Mouse (Mus musculus) forebrain, postnatal 0 days (tissue): ENCODE measurements at regions not wholly inside any gene's neighbourhood (a gene's known extent, or its start where the extent isn't known, plus 50 kb on each side); places are given as distances from the start of the nearest gene placed in this dataset.
"Not testable (repeated sequence)": the region's sequence is repeated elsewhere in the genome, so short reads cannot be mapped to it uniquely, and the experiment has no call there.

ENCODE experiments used
- ATAC-seq: fragments of 200-750 bp; cut with Nextera tagmentation; 2 replicates; pipeline ENCODE4 v1.8.0; 2017; ENCODE audit warnings: mild to moderate bottlenecking, moderate library complexity
- DNase-seq: peaks from one replicate; pipeline ENCODE4 v3.0.0-alpha.2; 2015
- H3K27ac ChIP-seq: fragments of 300-500 bp; sonication (generic); 2 replicates; pipeline ENCODE4 v1.5.1; 2014; ENCODE audit warnings: low read depth, mild to moderate bottlenecking, antibody characterized with exemption, low read length, moderate library complexity, mixed read lengths
- H3K27me3 ChIP-seq: fragments of 300-500 bp; sonication (generic); 2 replicates; pipeline ENCODE4 v1.6.1; 2014; ENCODE audit warnings: mild to moderate bottlenecking, low read length, mixed read lengths; ENCODE audit not compliant: insufficient read depth
- H3K36me3 ChIP-seq: fragments of 300-500 bp; sonication (generic); 2 replicates; pipeline ENCODE4 v1.6.1; 2014; ENCODE audit warnings: mild to moderate bottlenecking, moderate library complexity; ENCODE audit not compliant: insufficient read depth
- H3K4me1 ChIP-seq: fragments of 300-500 bp; sonication (generic); 2 replicates; pipeline ENCODE4 v1.6.1; 2014; ENCODE audit warnings: antibody characterized with exemption; ENCODE audit not compliant: insufficient read depth
- H3K4me2 ChIP-seq: fragments of 300-500 bp; sonication (generic); 2 replicates; pipeline ENCODE4 v1.6.1; 2014; ENCODE audit warnings: low read depth, mild to moderate bottlenecking, moderate library complexity
- H3K4me3 ChIP-seq: fragments of 300-500 bp; sonication (generic); 2 replicates; pipeline ENCODE4 v1.5.1; 2014; ENCODE audit warnings: low read depth, low read length, mixed read lengths
- H3K9ac ChIP-seq: fragments of 300-500 bp; sonication (generic); 2 replicates; pipeline ENCODE4 v1.6.1; 2014; ENCODE audit warnings: mild to moderate bottlenecking
- H3K9me3 ChIP-seq: fragments of 300-500 bp; sonication (generic); 2 replicates; pipeline ENCODE4 v1.6.1; 2016; ENCODE audit warnings: low read length
- CTCF ChIP-seq: sonication (generic); IDR thresholded peaks from 2 replicates; pipeline ENCODE4 v1.5.1; 2016; ENCODE audit warnings: antibody characterized with exemption, control low read depth, low read depth
- WGBS: fragments of 180-500 bp; shearing (Covaris S2); extraction: QIAGEN DNeasy Blood & Tissue Kit; methylation state at CpG from one replicate; pipeline ENCODE4 v1.1.7; 2014; 5-methylcytosine and 5-hydroxymethylcytosine counted together

DNA sequence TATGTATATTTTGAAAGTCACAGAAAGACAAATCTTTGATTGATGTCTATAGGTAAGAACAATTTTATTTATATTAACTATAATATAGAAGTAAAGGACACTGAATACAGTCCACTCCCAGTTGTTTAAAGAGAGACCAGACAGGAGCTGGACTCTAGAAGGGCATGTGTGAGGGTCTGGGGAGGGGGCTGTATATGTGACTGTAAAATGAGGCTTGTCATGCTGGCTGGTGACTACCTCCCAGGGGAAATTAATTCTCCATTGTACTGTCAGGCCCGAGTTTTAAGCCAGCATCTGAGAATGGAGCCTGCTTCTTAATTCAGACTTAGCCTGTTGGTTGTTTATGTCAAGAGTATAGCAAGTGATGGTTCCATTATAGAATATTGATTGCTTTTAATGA lies 261.4 kb upstream of the Api5 start:
- Histone ChIP-seq H3K4me2 (no peak overlapping the region), H3K4me3 (no peak overlapping the region), H3K27ac (no peak overlapping the region), H3K36me3 (no peaks in the 10 kb centered on the region), H3K9ac (no peak overlapping the region), H3K27me3 (no peaks in the 10 kb centered on the region), H3K4me1 (no peaks in the 10 kb centered on the region), H3K9me3 (no peaks in the 10 kb centered on the region)
- no peak for TF ChIP-seq CTCF
- ATAC-seq (no peak), DNase-seq (no peak)
- 26% methylated on average over 1 of the region's 1 CpGs for WGBS

DNA sequence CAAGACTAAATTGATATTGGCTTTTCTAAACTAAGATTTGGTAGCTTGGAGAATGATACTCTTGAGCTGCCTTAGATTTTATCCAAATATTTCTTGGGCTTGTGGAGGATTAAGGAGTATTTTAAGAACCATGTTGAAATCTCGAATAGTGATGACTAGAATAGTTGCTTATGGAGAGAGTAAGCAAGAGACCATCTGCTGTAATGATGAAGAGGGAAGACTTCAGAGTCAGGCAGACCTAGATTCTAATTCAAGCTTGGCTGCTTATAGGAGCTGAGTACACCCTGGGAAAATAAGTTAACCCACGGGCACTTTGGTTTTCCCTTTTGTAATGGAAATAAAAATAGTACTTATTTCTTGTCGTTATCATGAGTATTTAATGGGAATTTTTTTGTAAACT lies 257.3 kb upstream of the Api5 start:
- Histone ChIP-seq H3K27ac (no peak overlapping the region), H3K9me3 (no peaks in the 10 kb centered on the region), H3K9ac (no peak overlapping the region), H3K4me1 (no peaks in the 10 kb centered on the region), H3K27me3 (no peaks in the 10 kb centered on the region), H3K4me2 (no peak overlapping the region), H3K36me3 (no peaks in the 10 kb centered on the region), H3K4me3 (no peak overlapping the region)
- DNase-seq: no peak
- WGBS: 45% methylated on average over 3 of the region's 3 CpGs
- TF ChIP-seq CTCF: no peak
- ATAC-seq: no peak

DNA sequence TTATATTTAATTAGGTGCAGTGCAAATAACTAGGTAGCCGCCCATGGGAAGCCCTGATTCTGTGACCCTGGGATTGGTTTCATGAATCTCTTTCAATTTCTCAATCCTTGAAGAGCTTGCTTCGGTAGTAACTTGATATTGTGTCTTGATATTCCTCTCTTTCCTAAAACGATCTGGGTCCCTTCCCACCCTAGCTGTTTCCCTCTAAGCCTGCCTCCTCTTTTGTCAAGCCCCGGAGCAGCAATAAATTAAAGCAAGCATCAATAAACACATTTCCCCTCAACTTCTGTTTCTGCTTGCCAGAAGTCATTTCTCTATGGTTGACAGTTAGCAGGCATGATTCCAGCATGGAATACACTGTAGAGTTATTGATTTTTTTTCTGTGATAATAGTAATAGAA lies 252.6 kb upstream of the Api5 start:
- H3K36me3 ChIP-seq: no peaks in the 10 kb centered on the region
- H3K9ac ChIP-seq: no peak overlapping the region
- no peak for TF ChIP-seq CTCF
- no peak overlapping the region for H3K27ac ChIP-seq
- DNase-seq (no peak), ATAC-seq (no peak; the same call in 1 of the 2 replicates)
- H3K4me2 ChIP-seq: no peak overlapping the region
- no peak overlapping the region for H3K4me3 ChIP-seq
- H3K4me1 ChIP-seq: no peaks in the 10 kb centered on the region
- no peaks in the 10 kb centered on the region for H3K27me3 ChIP-seq
- WGBS: 40% methylated on average over 4 of the region's 4 CpGs
- no peaks in the 10 kb centered on the region for H3K9me3 ChIP-seq

DNA sequence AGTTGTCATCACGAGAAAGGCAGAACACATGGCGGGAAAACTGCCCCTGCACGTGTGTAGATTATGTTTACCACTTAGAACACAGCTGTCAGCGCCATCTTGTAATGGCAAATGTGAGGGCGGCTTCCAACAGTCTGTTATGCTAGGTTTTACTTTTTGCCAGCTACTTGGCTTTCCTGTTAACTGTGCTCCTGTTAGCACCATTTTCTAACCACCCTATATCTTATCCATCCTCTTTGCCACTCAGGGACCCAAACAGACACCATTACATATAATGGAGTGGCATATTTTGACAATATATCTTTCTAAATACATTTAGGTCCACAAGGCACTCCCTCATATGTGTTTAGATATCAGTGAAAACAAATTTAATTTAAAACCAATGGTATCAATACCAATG lies 247.7 kb upstream of the Api5 start:
- not testable (repeated sequence) for H3K4me2 ChIP-seq, H3K9ac ChIP-seq, H3K36me3 ChIP-seq, H3K4me3 ChIP-seq, H3K27me3 ChIP-seq, DNase-seq, ATAC-seq, H3K27ac ChIP-seq, H3K4me1 ChIP-seq, H3K9me3 ChIP-seq
- WGBS: 98% methylated on average over 2 of the region's 5 CpGs

DNA sequence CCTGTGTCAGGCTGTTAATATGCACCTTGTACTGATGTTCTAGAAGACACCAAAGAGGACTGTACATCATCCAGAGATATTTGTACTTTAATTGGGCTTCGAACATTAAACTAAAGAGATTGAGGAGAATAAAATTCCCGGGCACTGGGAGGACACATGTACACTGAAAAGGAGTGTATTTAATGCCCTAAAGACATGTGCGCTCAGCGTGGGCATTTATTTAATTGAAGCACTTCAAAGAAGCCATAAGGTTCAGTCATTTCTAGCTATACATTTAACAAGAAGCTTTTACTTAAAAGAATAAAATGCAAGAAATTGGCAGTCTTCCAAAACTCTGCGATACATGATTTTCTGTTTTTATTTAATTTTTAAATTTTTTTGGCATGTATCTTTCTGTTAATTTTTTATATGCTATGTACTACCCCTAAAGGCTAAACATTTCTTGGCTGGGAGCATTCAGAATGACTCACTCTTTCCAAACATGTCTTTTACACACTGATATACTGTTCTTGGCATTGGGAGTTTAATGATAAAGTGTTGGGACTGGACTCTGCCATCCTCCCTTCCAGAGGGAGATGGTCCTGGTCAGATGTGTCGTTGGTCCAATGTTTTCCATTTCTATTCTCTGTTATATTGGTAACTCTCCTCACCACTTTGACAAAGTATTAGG lies 242.3 kb upstream of the Api5 start:
- H3K4me2 ChIP-seq: no peak overlapping the region
- WGBS: 80% methylated on average over 6 of the region's 6 CpGs

DNA sequence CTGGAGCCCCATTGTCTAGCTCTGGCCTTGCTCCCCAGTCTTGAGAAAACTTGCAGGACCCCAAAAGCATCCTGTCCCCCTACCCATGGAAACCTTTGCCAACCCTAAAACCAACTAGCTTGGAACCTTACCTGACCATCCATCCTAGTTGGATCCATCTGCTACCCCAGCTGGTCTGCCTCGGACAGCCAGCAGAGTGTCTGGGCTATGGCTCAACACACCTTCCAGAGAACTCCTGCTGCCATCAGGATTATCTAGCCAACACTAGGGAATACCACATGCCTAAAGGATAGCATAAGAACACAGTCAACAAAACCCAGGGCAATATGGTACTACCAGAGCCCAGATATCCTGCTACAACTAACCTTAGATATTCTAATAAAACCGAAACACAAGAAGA lies 227.9 kb upstream of the Api5 start:
- Histone ChIP-seq H3K4me2 (no peak overlapping the region), H3K9me3 (no peaks in the 10 kb centered on the region), H3K4me3 (no peak overlapping the region), H3K27ac (no peak overlapping the region), H3K4me1 (no peaks in the 10 kb centered on the region), H3K9ac (no peak overlapping the region), H3K36me3 (no peaks in the 10 kb centered on the region), H3K27me3 (no peaks in the 10 kb centered on the region)
- no peak for TF ChIP-seq CTCF
- 91% methylated on average over 2 of the region's 2 CpGs for WGBS
- no peak for ATAC-seq
- no peak for DNase-seq

More for the DNA sequence above, 242.3 kb upstream of the Api5 start:
- H3K9ac ChIP-seq: no peak overlapping the region
- H3K9me3 ChIP-seq: no peaks in the 10 kb centered on the region
- ATAC-seq (no peak), DNase-seq (no peak)
- H3K27me3 ChIP-seq: no peaks in the 10 kb centered on the region
- no peak for TF ChIP-seq CTCF
- no peak overlapping the region for H3K4me3 ChIP-seq
- H3K36me3 ChIP-seq: no peaks in the 10 kb centered on the region
- H3K27ac ChIP-seq: no peak overlapping the region
- H3K4me1 ChIP-seq: no peaks in the 10 kb centered on the region

DNA sequence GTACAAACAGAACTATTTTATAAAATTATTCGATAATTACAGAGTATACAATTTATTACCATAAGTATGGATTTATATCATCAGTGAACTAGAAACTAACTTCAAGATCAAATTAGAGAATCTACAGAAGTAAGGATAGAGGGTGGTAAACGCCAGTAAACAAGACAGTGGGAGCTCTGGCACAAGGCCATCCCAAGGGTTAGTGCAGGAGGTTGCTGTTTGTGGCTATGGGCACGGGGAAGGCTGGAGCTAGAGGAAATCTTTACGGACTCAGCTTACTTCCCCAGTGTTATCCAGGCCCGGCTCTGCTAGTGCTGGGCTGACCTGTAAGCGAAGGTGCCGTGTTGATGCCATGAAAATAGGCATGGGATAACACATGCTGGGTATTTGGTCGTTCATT lies 220.5 kb upstream of the Api5 start:
- Histone ChIP-seq H3K36me3 (no peaks in the 10 kb centered on the region), H3K4me1 (no peaks in the 10 kb centered on the region), H3K9me3 (no peaks in the 10 kb centered on the region), H3K4me2 (no peak overlapping the region), H3K4me3 (no peak overlapping the region), H3K9ac (no peak overlapping the region), H3K27ac (no peak overlapping the region), H3K27me3 (no peaks in the 10 kb centered on the region)
- WGBS: 81% methylated on average over 8 of the region's 8 CpGs
- DNase-seq (no peak), ATAC-seq (no peak)
- TF ChIP-seq CTCF: no peak
